Mouse (Mus musculus) erythroblast, embryonic 14.5 days (primary cell): Measurements from ENCODE around the gene Tssk6.

ENCODE experiments used
- GATA1 ChIP-seq: IDR thresholded peaks from 2 replicates; pipeline ENCODE4 v1.6.1; 2012; ENCODE audit warnings: low read length, inconsistent platforms, mixed read lengths
- TAL1 ChIP-seq: IDR thresholded peaks from 3 replicates; pipeline ENCODE4 v1.6.1; 2012; ENCODE audit warnings: low read length, inconsistent platforms, mixed read lengths

- TF ChIP-seq GATA1 (no peak), TAL1 (no peak)
These were observed 14.4 kb upstream of the Tssk6 start, which contains the start of gene Cilp2 for GRCm38 (mm10) chr8:69887289-69888243.
